Mouse (Mus musculus) kidney, adult 2 months (tissue): ENCODE data around the gene Ell2.

ENCODE experiments used
- CTCF ChIP-seq: fragments of 200-500 bp; conservative IDR thresholded peaks from 2 replicates; pipeline ENCODE4 v1.5.1; 2011; ENCODE audit warnings: low read depth, mild to moderate bottlenecking, control low read depth, low read length, moderate library complexity, mixed read lengths; ENCODE audit not compliant: insufficient read depth, insufficient read length
- POLR2A ChIP-seq: fragments of 200-500 bp; IDR thresholded peaks from one replicate; pipeline ENCODE4 v1.6.1; 2011; ENCODE audit warnings: low read depth, low read length, control low read depth

DNA sequence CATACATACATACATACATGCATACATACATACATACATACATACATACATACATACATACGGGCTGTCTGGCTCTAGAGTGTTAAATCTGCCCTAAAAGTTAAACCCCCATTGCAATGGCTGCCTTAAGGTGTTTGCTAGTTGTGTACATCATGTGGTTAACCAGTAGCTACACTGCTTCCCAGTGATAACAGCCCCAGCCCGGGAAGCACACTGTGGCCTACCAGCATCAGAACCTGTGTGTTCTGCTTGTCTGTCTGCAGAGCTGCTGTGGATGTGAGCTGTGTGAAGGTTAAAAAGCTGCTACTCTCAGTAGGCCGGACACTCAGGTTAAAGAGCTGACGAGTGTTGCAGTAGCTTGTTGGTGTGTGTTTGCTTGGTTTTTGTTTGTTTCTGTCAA is 64.8 kb downstream of the Ell2 start:
- TF ChIP-seq CTCF (no peak), POLR2A (no peak)
